Mouse (Mus musculus): ENCODE data around the gene Stam. TPM values are rescaled to one million over a fixed set of nuclear protein-coding genes. Genes with fewer than 3 reads are reported as not detected.

The Stam gene
- 42.2 TPM for polyA plus RNA-seq (2017; shearing (Covaris generic))

DNA sequence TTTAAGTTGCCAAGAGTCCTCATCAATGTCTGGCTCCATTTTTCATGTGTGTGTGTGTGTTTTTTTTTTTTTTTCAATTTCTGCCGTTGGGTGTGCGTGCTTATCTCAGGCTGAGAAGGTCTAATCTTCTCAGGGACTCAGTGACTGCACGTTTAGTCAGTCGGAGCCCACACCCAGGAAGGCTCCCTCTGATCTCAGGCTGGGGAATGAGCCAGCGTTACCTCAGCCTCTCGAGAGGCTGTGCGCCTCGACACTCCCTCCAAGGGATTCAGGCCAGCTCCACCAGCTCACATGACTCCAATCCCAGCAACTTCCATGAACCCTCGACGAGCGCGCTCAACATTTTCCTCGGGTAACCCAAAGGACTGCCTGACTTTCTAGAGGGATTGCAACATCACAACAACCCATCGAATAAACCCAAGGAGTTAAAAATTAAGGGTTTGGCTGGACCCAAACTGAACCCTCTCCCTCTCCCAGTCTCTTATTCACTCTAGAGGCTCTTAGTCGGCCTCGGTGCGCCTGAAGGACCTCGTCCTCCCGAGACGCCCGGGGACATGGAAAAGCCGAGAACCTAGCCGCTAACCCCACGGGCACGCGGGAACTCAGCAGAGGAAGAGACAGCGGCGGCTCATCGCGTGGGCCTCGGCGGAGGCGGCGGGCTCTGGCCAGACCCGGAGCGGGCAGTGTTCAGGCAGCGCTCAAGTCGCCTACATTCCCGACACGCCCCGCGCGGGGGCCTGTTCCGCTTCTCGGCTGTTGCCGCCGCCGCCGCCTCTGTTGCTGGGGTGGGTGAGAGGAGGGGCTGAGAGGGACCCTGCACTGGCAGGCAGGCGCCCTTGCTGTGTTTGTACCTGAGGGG, at the start of gene Stam:
Gene Stam (plus strand): TSS at position 737 of the 859 bp plus-strand sequence.

DNA sequence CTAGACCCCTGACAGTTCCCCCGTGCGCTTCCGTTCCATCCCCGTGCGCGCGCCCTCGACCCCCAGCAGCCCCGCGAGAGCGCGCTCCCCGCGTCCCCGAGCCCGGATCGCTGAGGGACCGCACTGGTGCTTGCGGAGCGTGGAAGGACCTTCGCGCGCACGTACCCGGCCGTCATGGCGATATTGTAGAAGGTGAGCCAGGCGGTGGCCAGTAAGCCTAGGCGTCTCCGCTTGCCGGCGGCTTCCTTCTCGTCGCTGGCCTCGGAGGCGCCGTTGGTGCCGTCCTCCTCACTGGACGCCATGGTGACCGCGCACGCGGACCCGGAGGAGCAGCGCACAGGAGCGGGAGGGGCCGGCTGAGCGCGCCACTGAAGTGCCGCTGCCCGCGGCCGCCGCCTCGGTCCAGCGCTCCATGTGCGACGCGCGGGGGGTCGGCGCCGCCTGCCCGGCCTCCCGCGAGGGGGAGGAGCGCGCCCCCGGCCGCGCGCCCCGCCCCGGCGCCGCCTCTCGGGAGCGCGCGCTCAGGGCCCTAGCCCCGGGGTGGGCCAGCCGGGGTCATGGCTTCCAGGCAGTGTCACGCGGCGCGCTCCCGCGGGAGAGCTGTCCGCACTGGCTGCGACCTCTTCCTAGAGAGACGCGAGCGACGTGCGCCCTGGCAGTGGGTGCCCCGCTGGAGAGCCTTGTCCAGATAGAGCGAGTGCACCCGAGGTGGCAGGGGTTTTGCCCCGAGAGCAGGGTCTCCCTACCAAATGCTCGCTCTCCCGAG, 18.1 kb upstream of the Stam start, which contains the start of gene Hacd1:
Gene Hacd1 (minus strand): TSS at position 570 of the 766 bp plus-strand sequence.

DNA sequence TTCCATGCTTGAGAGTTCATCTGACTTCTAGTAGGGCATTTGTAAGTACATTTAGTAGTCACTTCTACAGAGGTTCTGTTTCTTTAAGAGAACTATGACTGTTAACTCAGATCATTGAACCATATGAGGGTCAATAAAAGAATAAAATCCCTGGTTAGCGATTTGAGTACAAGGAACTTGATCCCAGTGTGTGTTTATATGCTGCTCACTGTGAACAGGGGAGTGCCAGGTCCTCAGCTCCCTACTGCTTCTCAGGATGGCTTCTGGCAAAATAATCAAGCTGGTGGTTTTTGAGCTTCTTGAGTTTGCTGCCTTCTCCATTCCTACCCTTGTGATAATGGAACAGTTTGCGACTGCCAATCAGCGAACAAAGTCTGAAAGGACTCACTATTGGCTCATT, 100.4 kb downstream of the Stam start, which contains the start of gene Tmem236:
Gene Tmem236 (plus strand): TSS at position 190 of the 400 bp plus-strand sequence.

Other genes with a start within 250 kb of the Stam start
- gene Hacd1, start 18.0 kb upstream of the Stam start, polyA plus RNA-seq (2017; shearing (Covaris generic)) = not detected
- not detected for gene Tmem236, start 100.4 kb downstream of the Stam start, polyA plus RNA-seq (2017; shearing (Covaris generic))
- gene Mrc1, start 155.3 kb downstream of the Stam start, polyA plus RNA-seq (2017; shearing (Covaris generic)) = 3.8 TPM

Data from inflammation-experienced regulatory T-cells, adult 16 weeks (primary cell).